Mouse (Mus musculus) embryonic fibroblast, embryonic 13.5 days (primary cell): ENCODE measurements around the gene Ncoa3.

Experiments used
- CTCF ChIP-seq: IDR thresholded peaks from 2 replicates; pipeline ENCODE4 v1.5.1; 2011; ENCODE audit warnings: mild to moderate bottlenecking, control low read depth, low read length, moderate library complexity, borderline replicate concordance; ENCODE audit not compliant: insufficient read depth
- POLR2A ChIP-seq: IDR thresholded peaks from 2 replicates; pipeline ENCODE4 v1.6.1; 2011; ENCODE audit warnings: low read depth, mild to moderate bottlenecking, control low read depth, low read length, moderate library complexity

DNA sequence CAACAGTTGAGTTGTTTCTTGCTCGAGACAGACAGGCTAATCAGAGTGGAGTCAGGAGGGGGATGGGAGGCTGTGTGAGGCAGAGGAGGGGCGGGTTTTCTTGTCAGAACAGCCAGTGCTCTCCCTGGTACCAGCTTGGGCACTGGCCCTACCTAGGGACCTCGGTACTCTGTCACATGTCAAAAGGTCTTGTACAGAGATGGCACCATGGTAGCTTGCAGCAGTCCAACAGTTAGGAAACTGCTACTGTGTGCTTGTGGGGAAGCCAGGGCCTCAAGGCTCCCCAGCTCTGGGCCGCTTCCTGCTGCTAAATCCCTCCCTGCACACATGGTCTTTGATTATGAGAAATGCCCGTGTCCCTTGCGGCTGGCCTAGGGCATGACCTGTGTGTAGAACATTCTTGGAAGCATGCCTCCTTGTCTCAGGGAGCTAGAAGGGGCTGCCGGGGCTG is 97.7 kb downstream of the Ncoa3 start:
- TF ChIP-seq POLR2A = no peak
- TF ChIP-seq CTCF = no peak
